ENCODE assay signal across 25 mouse cellular contexts in genomic region chr7:116178916-116179315, GRCm38 (mm10).
A peak's percentile ranks its signal among the peaks of the same experiment; 100 is the strongest.
DNase-seq lines count a peak whose midpoint lies in the region; ATAC-seq and TF ChIP-seq lines count a peak whose summit lies in the region.
"Had no signal": no experiment of that assay in that cellular context is flagged by ENCODE, and none has a peak within 500 bp of the region (broad histone marks: within the 10 kb centered on the region; RNA-seq: fewer than 3 reads in every experiment).

No protein-coding gene starts in this region.

- H3K9me3 ChIP-seq in kidney, postnatal 0 days (replicated peaks; ENCODE audit: low read length): no peaks in the 10 kb centered on the region
- H3K9me3 ChIP-seq in intestine, embryonic 15.5 days: no peaks in the 10 kb centered on the region
- no peaks in the 10 kb centered on the region for H3K9me3 ChIP-seq in forebrain, embryonic 12.5 days
- H3K9me3 ChIP-seq: embryonic facial prominence, embryonic 10.5 days; embryonic facial prominence, embryonic 13.5 days; forebrain, embryonic 13.5 days; hindbrain, embryonic 12.5 days; hindbrain, embryonic 15.5 days had no signal

- no peak for TF ChIP-seq CTCF in kidney, adult 2 months (conservative IDR thresholded peaks at IDR 0.05; ENCODE audit: insufficient read depth, insufficient read length, low read depth, low read length)
- no peak for TF ChIP-seq CTCF in kidney, postnatal 0 days (IDR thresholded peaks at IDR 0.05; ENCODE audit: low read depth)

- 0 out of 2 replicates have a peak, but pooled peaks have one; percentile 17 for ATAC-seq in kidney, postnatal 0 days (replicated peaks; ENCODE audit: low FRiP score, low read depth)
- ATAC-seq in intestine, embryonic 15.5 days: no peak
- ATAC-seq in forebrain, embryonic 12.5 days (ENCODE audit: low FRiP score): no peak
- ATAC-seq: CD4-positive, CD25-positive, alpha-beta regulatory T cell, adult 4 months; forebrain, embryonic 13.5 days; forebrain, embryonic 16.5 days had no signal

- H3K4me2 ChIP-seq in kidney, postnatal 0 days (ENCODE audit: low read length): no peak overlapping the region
- H3K4me2 ChIP-seq in intestine, embryonic 15.5 days (replicated peaks): no peak overlapping the region
- H3K4me2 ChIP-seq in forebrain, embryonic 12.5 days: no peak overlapping the region
- H3K4me2 ChIP-seq: embryonic facial prominence, embryonic 13.5 days; forebrain, embryonic 13.5 days; heart, embryonic 11.5 days; hindbrain, embryonic 12.5 days; hindbrain, embryonic 15.5 days had no signal

- H3K9ac ChIP-seq in kidney, postnatal 0 days (ENCODE audit: low read depth, low read length): no peak overlapping the region
- no peak overlapping the region for H3K9ac ChIP-seq in intestine, embryonic 15.5 days
- H3K9ac ChIP-seq in forebrain, embryonic 12.5 days: no peak overlapping the region
- H3K9ac ChIP-seq: embryonic facial prominence, embryonic 13.5 days; forebrain, embryonic 13.5 days; hindbrain, embryonic 12.5 days; hindbrain, embryonic 15.5 days had no signal

- WGBS in kidney, adult 2 months: 37% methylated on average over 3 of the region's 3 CpGs
- 52% methylated on average over 3 of the region's 3 CpGs for WGBS in kidney, postnatal 0 days
- WGBS in intestine, embryonic 15.5 days: 84% methylated on average over 3 of the region's 3 CpGs
- 92% methylated on average over 3 of the region's 3 CpGs for WGBS in forebrain, embryonic 12.5 days

- peaks cover 19% of the 10 kb centered on the region for H3K4me1 ChIP-seq in kidney, adult 2 months (ENCODE audit: control insufficient read depth, insufficient read depth, low read length)
- H3K4me1 ChIP-seq in kidney, postnatal 0 days (replicated peaks; ENCODE audit: insufficient read depth, low read length): no peaks in the 10 kb centered on the region
- no peaks in the 10 kb centered on the region for H3K4me1 ChIP-seq in intestine, embryonic 15.5 days (replicated peaks)
- H3K4me1 ChIP-seq in forebrain, embryonic 12.5 days: peaks cover 6% of the 10 kb centered on the region
- H3K4me1 ChIP-seq: embryonic facial prominence, embryonic 13.5 days had no signal

- H3K27me3 ChIP-seq in kidney, adult 2 months (replicated peaks; ENCODE audit: control insufficient read depth, insufficient read depth, low read length): no peaks in the 10 kb centered on the region
- H3K27me3 ChIP-seq in kidney, postnatal 0 days (ENCODE audit: insufficient read depth, low read length): no peaks in the 10 kb centered on the region
- no peaks in the 10 kb centered on the region for H3K27me3 ChIP-seq in intestine, embryonic 15.5 days (replicated peaks)
- H3K27me3 ChIP-seq in forebrain, embryonic 12.5 days: no peaks in the 10 kb centered on the region
- H3K27me3 ChIP-seq: embryonic facial prominence, embryonic 13.5 days; forebrain, embryonic 13.5 days; hindbrain, embryonic 12.5 days; hindbrain, embryonic 15.5 days had no signal

- TF ChIP-seq POLR2A in kidney, adult 2 months (IDR thresholded peaks at IDR 0.05; ENCODE audit: low read depth, low read length): no peak

- DNase-seq in kidney, adult 2 months: peak; percentile 86
- peak; percentile 73 to 79 for DNase-seq in kidney, adult 8-10 months
- no peak for DNase-seq in kidney, postnatal 0 days (ENCODE audit: low spot score)
- DNase-seq in kidney, postnatal 25 days: peak; percentile 54 to 87
- DNase-seq in retina, postnatal 1 day: no peak
- DNase-seq: adrenal gland, adult 2 months; adrenal gland, postnatal 14 days; cerebellum, adult 11 months; cerebellum, adult 2 months; cerebellum, adult 9-11 months; cerebellum, postnatal 25 days; embryo, embryonic 11 days; gastrocnemius, postnatal 10 days; heart, adult 11 months had no signal

- no peak overlapping the region for H3K4me3 ChIP-seq in kidney, adult 2 months (ENCODE audit: insufficient read depth, low read depth, low read length)
- H3K4me3 ChIP-seq in kidney, postnatal 0 days (replicated peaks; ENCODE audit: low read depth, low read length): no peak overlapping the region
- H3K4me3 ChIP-seq in intestine, embryonic 15.5 days (replicated peaks): no peak overlapping the region
- no peak overlapping the region for H3K4me3 ChIP-seq in forebrain, embryonic 12.5 days (replicated peaks)
- H3K4me3 ChIP-seq: embryonic facial prominence, embryonic 10.5 days; embryonic facial prominence, embryonic 13.5 days; erythroblast, embryonic 14.5 days; forebrain, embryonic 13.5 days; hindbrain, embryonic 12.5 days; hindbrain, embryonic 15.5 days had no signal

- no peaks in the 10 kb centered on the region for H3K36me3 ChIP-seq in kidney, adult 2 months (ENCODE audit: control insufficient read depth, insufficient read depth, low read length)
- H3K36me3 ChIP-seq in kidney, postnatal 0 days (ENCODE audit: insufficient read depth, low read length): no peaks in the 10 kb centered on the region
- no peaks in the 10 kb centered on the region for H3K36me3 ChIP-seq in intestine, embryonic 15.5 days
- peaks cover 3% of the 10 kb centered on the region; the same call in 1 of the 2 replicates for H3K36me3 ChIP-seq in forebrain, embryonic 12.5 days (replicated peaks)
- H3K36me3 ChIP-seq: embryonic facial prominence, embryonic 13.5 days; hindbrain, embryonic 12.5 days; hindbrain, embryonic 15.5 days had no signal

- H3K27ac ChIP-seq in kidney, adult 2 months (ENCODE audit: insufficient read depth, low read depth, low read length): peak overlapping the region; percentile 19; the same call in 1 of the 2 replicates
- H3K27ac ChIP-seq in kidney, postnatal 0 days: no peak overlapping the region
- no peak overlapping the region for H3K27ac ChIP-seq in intestine, embryonic 15.5 days
- H3K27ac ChIP-seq in forebrain, embryonic 12.5 days: no peak overlapping the region
- H3K27ac ChIP-seq: embryonic facial prominence, embryonic 10.5 days; embryonic facial prominence, embryonic 13.5 days; forebrain, embryonic 13.5 days; hindbrain, embryonic 12.5 days; hindbrain, embryonic 15.5 days had no signal

Comparison
In these comparisons a context has a peak if more than half of its experiments do, and no peak if none do; other contexts are left out.
1. DNase-seq: peak in kidney, adult 2 months (single experiment), kidney, adult 8-10 months (2 of 2) and kidney, postnatal 25 days (2 of 2); none in kidney, postnatal 0 days (single experiment) and retina, postnatal 1 day (single experiment).